Mouse (Mus musculus) neutrophil, adult 65 days (primary cell): ENCODE results near the gene Hdx. TPM values are rescaled to one million over a fixed set of nuclear protein-coding genes. Genes with fewer than 3 reads are reported as not detected.

Source experiments
- total RNA-seq: library from RNA; stranded (reverse); gene quantifications from 2 replicates; pipeline ENCODE4 v1.2.4, GENCODE M21; 2023

Gene Hdx
- total RNA-seq = not detected in 2 replicates

DNA sequence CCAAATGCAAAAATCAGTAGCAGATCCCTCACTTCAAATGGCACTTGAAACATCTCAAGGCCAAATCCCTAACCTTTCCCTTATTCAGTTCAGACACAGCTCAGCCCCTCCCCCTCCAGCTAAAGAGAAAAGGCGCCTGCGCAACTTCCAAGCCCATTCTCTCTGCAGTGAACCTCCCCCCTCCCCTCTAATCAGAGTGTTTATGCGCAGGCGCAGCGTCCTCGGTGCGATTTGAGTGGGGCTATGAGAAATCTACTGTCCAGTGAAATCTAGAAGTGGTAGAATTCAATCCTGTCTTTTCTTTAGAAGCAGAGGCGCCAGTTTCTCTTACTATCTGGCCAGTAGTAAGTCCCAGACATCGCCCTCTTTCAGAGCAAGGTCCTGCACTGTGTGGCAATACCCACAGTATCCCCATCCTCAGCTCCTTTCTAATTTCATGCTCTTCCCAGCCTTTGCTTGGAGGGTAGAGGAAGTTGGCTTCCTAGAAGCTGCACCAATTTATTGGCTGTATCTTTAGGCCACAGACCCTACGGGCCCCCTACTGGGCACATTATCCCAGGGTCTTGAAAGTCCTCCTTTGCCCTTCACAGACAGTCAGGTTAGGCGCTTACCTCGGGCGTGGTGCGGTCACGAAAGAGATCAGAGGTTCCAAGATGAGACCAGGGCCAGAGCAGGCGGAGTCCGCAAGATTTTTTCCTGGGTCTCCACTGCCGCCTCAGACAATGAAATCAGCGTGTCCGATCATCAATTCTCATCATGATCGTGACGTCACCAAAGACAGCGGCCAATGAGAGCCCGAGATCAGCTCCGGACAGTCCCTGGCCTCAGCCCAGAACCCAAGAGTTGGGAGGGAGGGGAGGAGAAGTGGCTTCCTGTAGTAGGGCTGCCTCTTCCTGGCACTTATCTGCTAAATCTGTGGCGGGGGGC, at the start of gene Hdx:
Gene Hdx, minus strand, starts transcription at position 724 of the 927 bp plus-strand sequence.

DNA sequence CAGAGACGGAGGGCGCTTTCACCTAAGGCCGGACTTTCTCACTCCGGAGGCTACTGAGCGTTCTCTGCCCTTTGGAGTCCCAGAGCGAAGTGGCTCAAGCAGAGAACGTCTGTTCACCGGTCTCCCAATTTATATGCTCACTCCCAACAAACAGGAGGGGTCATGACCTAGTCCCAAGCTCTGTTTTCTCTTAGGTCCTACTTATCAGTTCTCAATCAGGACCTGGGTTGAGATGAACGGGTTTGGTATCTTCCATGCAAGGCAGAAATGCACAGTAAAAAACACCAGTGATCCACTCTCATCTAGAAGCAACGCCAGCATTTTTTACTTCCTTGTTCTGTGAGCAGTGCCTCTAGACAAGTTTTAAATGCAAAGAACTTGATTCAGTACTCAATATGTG, 159.0 kb downstream of the Hdx start, which contains the start of gene Rps6ka6:
Gene Rps6ka6, minus strand, starts transcription at position 101 of the 400 bp plus-strand sequence.

Other genes starting within 250 kb of the Hdx start
- gene Rps6ka6, start 159.1 kb downstream of the Hdx start, total RNA-seq = not detected in 2 replicates
- not detected in 2 replicates for gene Gm45194, start 194.3 kb upstream of the Hdx start, total RNA-seq